Mouse (Mus musculus): Measurements from ENCODE around the gene Mpzl1.
A peak's percentile ranks its signal among the peaks of the same experiment; 100 is the strongest.

- peak; percentile 63 for TF ChIP-seq CTCF (IDR thresholded peaks at IDR 0.05; ENCODE audit: low read depth, low read length)
- no peak for TF ChIP-seq POLR2A (IDR thresholded peaks at IDR 0.05; ENCODE audit: borderline replicate concordance, low read depth, low read length)
These were observed 55.0 kb downstream of the Mpzl1 start for GRCm38 (mm10) chr1:165579332-165579731.
